Mouse (Mus musculus): ENCODE data around the gene Zbtb42. TPM values are rescaled to one million over a fixed set of nuclear protein-coding genes. Genes with fewer than 3 reads are reported as not detected.

The Zbtb42 gene
- total and polyA plus RNA-seq, 3 experiments: 7.6 to 11.4 TPM; not detected in 1

DNA sequence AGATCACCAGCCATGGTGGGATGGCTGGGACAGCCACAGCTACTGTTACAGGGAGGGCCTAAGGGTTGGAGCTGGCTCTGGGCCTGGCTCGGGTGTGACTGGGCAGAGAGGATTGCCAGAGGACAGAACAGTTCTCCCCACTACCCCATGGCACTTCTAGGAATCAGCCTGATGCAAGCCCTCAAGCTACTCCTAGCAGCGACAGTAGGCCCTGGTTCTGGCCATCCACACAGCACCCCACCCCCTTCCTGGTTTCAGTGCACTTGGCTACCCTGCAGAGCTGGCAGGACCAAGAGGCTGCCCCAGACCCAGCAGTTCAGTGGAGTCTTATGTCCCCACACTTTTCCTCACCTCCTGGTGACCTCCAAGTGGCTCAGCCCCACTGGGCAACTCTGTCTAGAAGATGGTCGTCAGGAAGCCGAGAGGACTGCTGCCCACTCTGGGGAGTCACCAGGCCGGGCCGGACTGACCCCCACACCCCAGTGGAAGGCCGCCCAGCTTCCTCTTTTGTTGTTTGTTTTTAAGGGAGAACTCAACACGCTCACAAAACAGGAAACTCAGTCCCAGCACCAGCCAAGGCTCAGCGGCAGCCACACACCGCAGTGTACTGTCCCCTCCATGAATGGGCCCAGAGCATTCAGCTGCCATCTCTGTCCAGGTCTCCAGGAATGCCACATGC lies 10.9 kb upstream of the Zbtb42 start:
- DNase-seq (ENCODE audit: low read depth, low spot score): no peak
- Histone ChIP-seq H3K27me3 (ENCODE audit: control insufficient read depth in 1 of 2, insufficient read depth in 2 of 2, low read length in 2 of 2) (no peaks in the 10 kb centered on the region), H3K9me3 (replicated peaks; ENCODE audit: insufficient read depth, low read length) (no peaks in the 10 kb centered on the region), H3K36me3 (ENCODE audit: control insufficient read depth in 1 of 2, insufficient read depth in 2 of 2, low read length in 2 of 2) (peaks cover 11 to 34% of the 10 kb centered on the region in 2 experiments), H3K9ac (ENCODE audit: control insufficient read depth, low read depth, low read length, poor library complexity, severe bottlenecking) (no peak overlapping the region), H3K27ac (ENCODE audit: control insufficient read depth, low read depth, low read length) (no peak overlapping the region), H3K4me1 (ENCODE audit: control insufficient read depth in 1 of 2, insufficient read depth in 2 of 2, low read length in 2 of 2) (peaks cover 3 to 15% of the 10 kb centered on the region in 2 experiments), H3K79me2 (ENCODE audit: control insufficient read depth, insufficient read depth, low read length, poor library complexity) (peaks cover 76% of the 10 kb centered on the region), H3K4me3 (ENCODE audit: control insufficient read depth in 1 of 2, insufficient read depth in 1 of 2, low read depth in 2 of 2, low read length in 2 of 2) (no peak overlapping the region)
- no peak for TF ChIP-seq SMC3 (IDR thresholded peaks at IDR 0.05; ENCODE audit: low read depth, low read length)
- TF ChIP-seq GABPA (IDR thresholded peaks at IDR 0.05; ENCODE audit: low read depth, low read length): no peak
- TF ChIP-seq EP300 (IDR thresholded peaks at IDR 0.05; ENCODE audit: low read depth in 1 of 2, low read length in 2 of 2): no peak
- no peak for TF ChIP-seq E2F4 (IDR thresholded peaks at IDR 0.05; ENCODE audit: borderline replicate concordance, low read depth, low read length)
- no peak for TF ChIP-seq MAZ (IDR thresholded peaks at IDR 0.05; ENCODE audit: low read depth, low read length)
- TF ChIP-seq USF1 (IDR thresholded peaks at IDR 0.05; ENCODE audit: low read depth, low read length): no peak
- no peak for TF ChIP-seq ZNF384 (IDR thresholded peaks at IDR 0.05; ENCODE audit: low read depth, low read length)
- no peak for TF ChIP-seq TBP (IDR thresholded peaks at IDR 0.05; ENCODE audit: low read depth, low read length)
- TF ChIP-seq MYC (IDR thresholded peaks at IDR 0.05; ENCODE audit: low read depth, low read length): no peak
- no peak for TF ChIP-seq MAFK (IDR thresholded peaks at IDR 0.05; ENCODE audit: borderline replicate concordance, low read depth, low read length)
- no peak for TF ChIP-seq RAD21 (IDR thresholded peaks at IDR 0.05; ENCODE audit: low read depth, low read length)
- no peak for TF ChIP-seq GATA1 (IDR thresholded peaks at IDR 0.05; ENCODE audit: low read depth, low read length)
- no peak for TF ChIP-seq CHD2 (IDR thresholded peaks at IDR 0.05; ENCODE audit: low read length)
- TF ChIP-seq POLR2AphosphoS5 (IDR thresholded peaks at IDR 0.05; ENCODE audit: borderline replicate concordance, low read depth, low read length): no peak

DNA sequence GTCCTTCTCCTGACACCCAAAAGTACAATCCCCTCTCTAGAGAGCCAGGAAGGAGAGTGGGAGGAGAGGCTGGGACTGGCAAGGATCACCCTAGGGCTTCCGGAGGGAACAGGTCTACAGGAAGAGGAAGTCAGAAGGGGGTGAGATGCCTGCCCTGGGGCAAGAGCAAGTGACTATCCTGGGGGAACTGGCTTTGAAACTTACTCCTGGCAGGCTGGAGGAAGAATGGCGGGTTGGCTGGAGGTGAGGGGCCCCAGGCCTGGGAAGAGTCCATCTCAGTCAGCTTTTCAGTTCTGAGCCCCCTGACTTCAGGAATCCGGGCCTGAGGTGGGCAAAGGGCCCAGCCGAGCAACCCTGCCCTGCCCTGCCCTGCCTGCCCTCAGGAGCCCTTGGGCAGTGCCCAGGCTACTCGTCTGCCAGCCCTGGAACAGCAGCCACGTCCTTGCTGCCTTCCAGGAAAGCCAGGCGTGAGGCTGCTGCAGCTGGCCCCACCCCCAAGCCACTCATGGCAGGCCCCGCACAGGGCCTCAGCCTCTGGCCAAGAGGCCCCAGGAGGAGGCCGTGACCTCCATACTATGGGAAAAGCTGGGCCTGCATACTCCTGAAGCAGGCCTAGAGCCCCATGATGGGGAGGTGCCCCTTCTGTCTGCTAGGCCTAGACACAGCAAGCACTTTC lies 7.8 kb upstream of the Zbtb42 start:
- Histone ChIP-seq H3K27ac (ENCODE audit: control insufficient read depth, low read depth, low read length) (no peak overlapping the region), H3K4me1 (ENCODE audit: control insufficient read depth in 1 of 2, insufficient read depth in 2 of 2, low read length in 2 of 2) (peaks cover 3 to 23% of the 10 kb centered on the region in 2 experiments), H3K36me3 (ENCODE audit: control insufficient read depth in 1 of 2, insufficient read depth in 2 of 2, low read length in 2 of 2) (peaks cover 12 to 26% of the 10 kb centered on the region in 2 experiments), H3K79me2 (ENCODE audit: control insufficient read depth, insufficient read depth, low read length, poor library complexity) (peaks cover 78% of the 10 kb centered on the region), H3K9ac (ENCODE audit: control insufficient read depth, low read depth, low read length, poor library complexity, severe bottlenecking) (no peak overlapping the region), H3K4me3 (ENCODE audit: control insufficient read depth in 1 of 2, insufficient read depth in 1 of 2, low read depth in 2 of 2, low read length in 2 of 2) (no peak overlapping the region), H3K9me3 (replicated peaks; ENCODE audit: insufficient read depth, low read length) (no peaks in the 10 kb centered on the region), H3K27me3 (ENCODE audit: control insufficient read depth in 1 of 2, insufficient read depth in 2 of 2, low read length in 2 of 2) (no peaks in the 10 kb centered on the region)
- TF ChIP-seq MXI1 (IDR thresholded peaks at IDR 0.05; ENCODE audit: low read depth, low read length): no peak
- no peak for TF ChIP-seq MEF2A (IDR thresholded peaks at IDR 0.05; ENCODE audit: extremely low read depth, insufficient replicate concordance, low read depth, low read length, poor library complexity, severe bottlenecking)
- no peak for TF ChIP-seq POLR2AphosphoS5 (IDR thresholded peaks at IDR 0.05; ENCODE audit: borderline replicate concordance, low read depth, low read length)
- TF ChIP-seq ZKSCAN1 (IDR thresholded peaks at IDR 0.05; ENCODE audit: low read depth, low read length): no peak
- no peak; a peak in 1 of 4 replicates for TF ChIP-seq POLR2A (IDR thresholded peaks at IDR 0.05; ENCODE audit: control insufficient read depth in 1 of 2, insufficient read depth in 1 of 2, low read depth in 1 of 2, low read length in 2 of 2, poor library complexity in 1 of 2)
- TF ChIP-seq GATA1 (IDR thresholded peaks at IDR 0.05; ENCODE audit: low read depth, low read length): no peak
- TF ChIP-seq BHLHE40 (IDR thresholded peaks at IDR 0.05; ENCODE audit: borderline replicate concordance, low read depth, low read length): no peak
- no peak for TF ChIP-seq GABPA (IDR thresholded peaks at IDR 0.05; ENCODE audit: low read depth, low read length)
- TF ChIP-seq RCOR1 (IDR thresholded peaks at IDR 0.05; ENCODE audit: low read depth, low read length): no peak
- TF ChIP-seq ZNF384 (IDR thresholded peaks at IDR 0.05; ENCODE audit: low read depth, low read length): no peak
- no peak for TF ChIP-seq MAX (IDR thresholded peaks at IDR 0.05; ENCODE audit: low read length)
- TF ChIP-seq MAFK (IDR thresholded peaks at IDR 0.05; ENCODE audit: borderline replicate concordance, low read depth, low read length): no peak
- no peak for TF ChIP-seq UBTF (IDR thresholded peaks at IDR 0.05; ENCODE audit: borderline replicate concordance, insufficient read depth, low read depth, low read length)
- TF ChIP-seq NRF1 (IDR thresholded peaks at IDR 0.05; ENCODE audit: insufficient read depth, low read depth, low read length, poor library complexity, severe bottlenecking): no peak
- DNase-seq (ENCODE audit: low read depth, low spot score): no peak
